Mouse (Mus musculus) G1E-ER4 (cell line): Measurements from ENCODE around the gene Pga5. TPM values are rescaled to one million over a fixed set of nuclear protein-coding genes. Genes with fewer than 3 reads are reported as not detected.

Source experiments
- GATA1 ChIP-seq: IDR thresholded peaks from one replicate; pipeline ENCODE4 v1.8.0; 2012; ENCODE audit warnings: low read length, inconsistent platforms
- polyA plus RNA-seq: library from polyadenylated mRNA; stranded (reverse); fragments of >175 nt; gene quantifications from 2 replicates; pipeline ENCODE4 v1.2.3, GENCODE M21; 2012

The Pga5 gene
- polyA plus RNA-seq, 1 experiment: not detected

- TF ChIP-seq GATA1: no peak
Observed at GRCm38 (mm10) chr19:10689470-10690166, 11.7 kb upstream of the Pga5 start.

GRCm38 (mm10) chr19:10688537-10689352 lies 10.9 kb upstream of the Pga5 start, which contains the start of gene Vps37c:
Gene Vps37c (plus strand): TSS chr19:10688735.
- TF ChIP-seq GATA1: no peak

DNA sequence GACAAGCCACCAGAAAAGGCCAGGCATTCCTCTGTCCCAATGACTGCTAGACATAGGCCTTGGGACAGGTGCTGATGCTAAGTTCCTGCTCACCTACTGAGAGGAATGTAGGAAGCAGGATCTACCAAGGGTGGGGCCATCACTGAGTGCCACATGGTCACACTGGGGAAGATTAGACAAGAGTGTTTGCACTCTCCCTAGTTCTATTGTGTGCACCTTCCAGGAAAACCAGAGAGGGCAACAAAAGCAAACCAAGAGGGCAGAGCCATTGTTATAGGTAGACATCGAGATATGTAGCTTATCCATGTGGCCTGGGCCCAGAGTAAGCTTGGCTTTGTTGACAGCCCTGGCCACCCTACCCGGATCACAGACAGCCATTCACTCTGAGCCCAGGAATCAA lies 7.9 kb upstream of the Pga5 start:
- TF ChIP-seq GATA1: no peak

- TF ChIP-seq GATA1: no peak
Observed at GRCm38 (mm10) chr19:10685081-10685480, 7.2 kb upstream of the Pga5 start.

GRCm38 (mm10) chr19:10681571-10681970 lies 3.7 kb upstream of the Pga5 start:
- TF ChIP-seq GATA1: no peak

- TF ChIP-seq GATA1: no peak
Observed at GRCm38 (mm10) chr19:10678772-10679067, 849 bp upstream of the Pga5 start.

- no peak for TF ChIP-seq GATA1
Observed at GRCm38 (mm10) chr19:10676656-10677055, 1.2 kb downstream of the Pga5 start.

- TF ChIP-seq GATA1: no peak
Observed at GRCm38 (mm10) chr19:10673275-10673674, 4.6 kb downstream of the Pga5 start.

DNA sequence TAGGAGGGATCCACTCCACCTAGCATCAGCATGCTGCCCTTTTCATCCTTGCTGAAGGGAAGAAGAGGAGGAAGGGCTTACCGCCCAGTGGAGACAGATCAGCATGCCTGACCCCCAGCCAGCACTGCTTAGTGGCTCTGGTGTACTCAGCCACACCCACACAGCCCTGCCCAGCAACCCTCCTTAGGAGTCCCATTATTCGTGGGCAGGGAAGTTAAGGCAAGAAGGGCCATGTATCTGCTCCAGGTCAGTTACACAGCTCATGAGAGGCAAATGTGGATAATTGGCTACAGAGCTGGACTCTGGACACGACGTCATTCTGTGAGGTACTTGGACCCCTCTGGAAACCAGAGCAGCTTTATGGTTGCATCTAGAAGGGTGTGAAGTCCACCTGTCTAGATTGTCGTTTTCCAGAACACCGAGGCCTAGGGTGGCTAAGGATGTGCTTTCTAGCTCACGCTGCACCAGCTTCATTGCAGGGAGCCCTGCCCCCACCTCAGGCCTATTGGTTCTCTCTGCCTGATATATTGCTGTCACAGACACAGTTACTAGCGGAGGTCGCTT lies 5.9 kb downstream of the Pga5 start:
- no peak for TF ChIP-seq GATA1

DNA sequence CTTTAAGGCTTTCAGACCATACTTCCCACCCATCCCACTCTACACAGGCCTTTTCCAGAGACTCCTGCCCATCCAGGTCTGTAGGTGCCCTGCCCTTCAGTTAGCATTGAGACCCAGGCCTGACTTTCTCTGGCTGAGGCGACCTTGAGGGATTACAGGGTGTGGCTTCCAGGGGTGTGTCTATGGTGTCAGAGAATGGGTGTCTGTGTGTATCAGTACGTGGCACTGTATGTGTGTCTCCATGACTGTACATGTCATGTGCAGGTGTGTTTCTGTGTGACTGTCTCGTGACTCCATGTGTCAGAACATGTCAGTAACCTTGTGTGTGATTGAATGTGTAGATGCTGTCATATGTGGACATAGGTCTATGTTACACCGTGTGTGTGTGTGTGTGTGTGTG lies 6.6 kb downstream of the Pga5 start:
- no peak for TF ChIP-seq GATA1

DNA sequence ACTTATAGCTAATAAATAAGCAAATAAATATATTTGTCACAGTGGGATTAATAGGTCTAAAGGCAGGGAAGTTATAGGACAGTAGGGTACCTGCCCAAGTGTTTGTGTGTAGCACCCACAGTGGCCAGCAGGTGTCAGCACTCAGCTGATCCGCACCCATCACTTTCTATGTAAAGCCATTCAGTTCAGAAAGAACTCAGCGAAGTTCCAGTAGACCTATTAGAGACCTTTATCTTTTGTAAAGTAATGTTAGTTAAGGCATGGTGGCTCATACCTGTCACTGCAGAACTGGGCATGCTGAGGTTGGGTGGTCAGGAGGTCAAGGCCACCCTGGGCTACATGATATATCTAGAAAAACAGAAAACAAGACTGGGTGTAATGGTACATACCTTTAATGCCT lies 12.4 kb downstream of the Pga5 start:
- TF ChIP-seq GATA1: no peak

DNA sequence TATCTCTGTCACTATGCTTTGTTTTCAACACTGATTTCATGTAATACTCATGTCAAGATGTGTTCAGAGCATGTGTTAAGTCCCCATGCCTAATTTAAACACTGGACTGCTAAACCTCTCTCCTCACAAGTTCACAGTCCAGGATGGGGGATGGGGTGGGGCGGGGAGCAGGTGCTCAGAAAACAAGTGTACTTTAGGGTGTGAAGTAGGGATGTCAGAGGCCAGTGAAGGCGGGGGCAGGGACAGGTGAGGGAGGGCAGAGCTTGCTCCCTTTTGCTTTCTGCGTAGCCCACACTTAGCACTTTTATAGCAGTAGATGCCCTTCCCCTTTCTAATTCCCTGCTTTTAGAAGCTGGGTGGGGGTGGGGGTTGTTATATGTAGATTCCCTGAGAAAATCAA lies 12.8 kb downstream of the Pga5 start:
- no peak for TF ChIP-seq GATA1

- no peak for TF ChIP-seq GATA1
Observed at GRCm38 (mm10) chr19:10662665-10663064, 15.2 kb downstream of the Pga5 start.

- TF ChIP-seq GATA1: peak; percentile 88
Observed at GRCm38 (mm10) chr19:10661919-10662318, 16.0 kb downstream of the Pga5 start.

DNA sequence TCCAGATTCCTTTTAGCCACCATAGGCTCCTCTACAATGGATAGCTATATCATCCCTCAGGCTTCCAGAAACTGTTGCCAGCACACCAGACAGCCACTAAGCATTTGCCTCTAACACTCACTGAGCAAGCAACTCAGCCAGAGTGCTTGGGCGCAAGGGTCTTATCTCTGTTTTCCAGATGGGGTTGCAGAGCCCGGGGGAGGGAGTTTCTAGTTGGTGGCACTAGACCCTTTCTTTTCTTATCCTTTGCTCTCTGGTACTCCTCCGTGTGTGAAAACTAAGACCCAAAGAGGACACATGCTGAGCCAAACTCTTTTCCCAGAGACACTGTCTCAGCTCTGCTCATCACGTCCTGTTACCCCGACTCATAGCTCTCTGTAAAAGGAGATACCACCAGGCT lies 16.5 kb downstream of the Pga5 start:
- TF ChIP-seq GATA1: no peak

DNA sequence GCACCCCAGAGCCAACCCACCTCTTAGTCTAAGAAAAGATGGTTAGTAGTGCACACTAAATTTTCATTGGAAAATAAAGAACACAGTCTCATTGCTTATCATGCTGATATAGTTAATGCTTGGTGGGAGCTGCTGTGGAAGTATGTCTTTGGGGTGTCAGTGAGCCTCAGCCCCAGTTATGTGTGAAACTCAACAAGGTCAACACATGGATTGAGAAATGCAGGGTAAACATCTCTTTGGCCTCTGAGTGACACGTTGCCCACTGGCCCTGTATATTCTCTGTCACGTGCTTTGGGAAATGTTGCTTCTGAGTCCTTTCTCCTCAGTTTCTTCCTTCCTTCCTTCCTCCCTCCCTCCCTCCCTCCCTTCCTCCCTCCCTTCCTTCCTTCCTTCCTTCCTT lies 19.5 kb downstream of the Pga5 start:
- TF ChIP-seq GATA1: no peak

GRCm38 (mm10) chr19:10657742-10658141 lies 20.1 kb downstream of the Pga5 start:
- TF ChIP-seq GATA1: no peak
